Mouse (Mus musculus) R1 (cell line): ENCODE data around the gene Crcp.
A peak's percentile ranks its signal among the peaks of the same experiment; 100 is the strongest.

ENCODE experiments used
- DNase-seq: peaks from one replicate; pipeline ENCODE4 v3.0.0-alpha.2; 2018; ENCODE audit warnings: low read depth, low spot score

Gene Crcp

DNA sequence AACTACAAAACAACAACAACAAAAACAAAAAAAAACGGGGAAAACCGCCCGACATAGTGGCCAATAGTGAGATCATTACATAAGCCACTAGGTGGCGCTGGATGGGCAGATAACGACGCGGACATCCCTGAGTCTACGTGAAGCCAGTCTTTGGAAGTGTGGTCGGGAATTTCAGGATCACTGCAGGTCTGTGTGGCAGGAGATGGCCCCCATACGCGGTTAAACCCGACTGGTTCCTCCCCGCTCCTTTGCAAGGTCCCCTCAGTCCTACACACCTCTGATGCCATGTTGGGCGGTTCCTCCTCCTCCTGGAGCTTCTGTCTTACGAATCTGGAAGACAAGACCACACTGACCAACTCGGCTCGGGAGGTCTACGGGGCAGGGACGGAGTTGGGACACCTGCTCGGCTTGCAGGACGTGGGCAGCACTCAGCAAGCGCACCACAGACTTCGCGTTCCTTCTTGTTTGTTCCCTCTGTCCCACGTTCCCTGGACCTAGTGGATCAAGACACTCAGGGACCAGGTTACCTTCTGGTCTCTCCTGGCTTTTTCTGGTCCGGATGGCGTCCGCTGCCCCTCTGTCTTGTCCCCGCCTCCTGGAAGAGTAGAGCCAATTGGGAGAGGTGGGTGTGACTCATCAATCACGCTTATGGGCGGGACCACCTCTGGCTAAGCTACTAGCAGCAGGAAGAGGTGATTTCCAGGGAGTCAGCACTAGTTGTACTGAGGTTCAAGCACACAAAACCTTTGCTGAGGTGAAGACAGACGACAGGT lies 5.1 kb upstream of the Crcp start:
- DNase-seq: peak; percentile 98

DNA sequence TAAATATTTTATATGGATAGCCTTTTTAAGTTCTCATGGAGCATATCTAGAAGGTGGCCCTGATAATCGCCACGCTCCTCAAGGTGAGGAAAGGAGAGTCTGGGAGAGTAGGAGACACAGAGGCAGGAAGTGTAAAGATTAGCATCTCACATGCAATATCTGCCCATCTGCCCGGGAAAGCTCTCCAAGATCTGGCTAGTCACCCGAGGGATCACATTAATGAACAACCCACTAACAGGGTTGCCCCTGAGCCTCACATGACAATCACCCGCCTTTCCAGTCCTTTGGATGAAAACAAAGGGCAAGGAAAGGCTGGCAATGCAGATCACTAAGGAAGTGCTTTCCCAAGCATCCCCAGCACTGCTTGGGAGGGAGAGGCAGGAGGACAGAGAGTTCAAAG lies 2.0 kb upstream of the Crcp start:
- DNase-seq: no peak

- no peak for DNase-seq
Measured at GRCm38 (mm10) chr5:130027696-130028095, 1.4 kb upstream of the Crcp start.

DNA sequence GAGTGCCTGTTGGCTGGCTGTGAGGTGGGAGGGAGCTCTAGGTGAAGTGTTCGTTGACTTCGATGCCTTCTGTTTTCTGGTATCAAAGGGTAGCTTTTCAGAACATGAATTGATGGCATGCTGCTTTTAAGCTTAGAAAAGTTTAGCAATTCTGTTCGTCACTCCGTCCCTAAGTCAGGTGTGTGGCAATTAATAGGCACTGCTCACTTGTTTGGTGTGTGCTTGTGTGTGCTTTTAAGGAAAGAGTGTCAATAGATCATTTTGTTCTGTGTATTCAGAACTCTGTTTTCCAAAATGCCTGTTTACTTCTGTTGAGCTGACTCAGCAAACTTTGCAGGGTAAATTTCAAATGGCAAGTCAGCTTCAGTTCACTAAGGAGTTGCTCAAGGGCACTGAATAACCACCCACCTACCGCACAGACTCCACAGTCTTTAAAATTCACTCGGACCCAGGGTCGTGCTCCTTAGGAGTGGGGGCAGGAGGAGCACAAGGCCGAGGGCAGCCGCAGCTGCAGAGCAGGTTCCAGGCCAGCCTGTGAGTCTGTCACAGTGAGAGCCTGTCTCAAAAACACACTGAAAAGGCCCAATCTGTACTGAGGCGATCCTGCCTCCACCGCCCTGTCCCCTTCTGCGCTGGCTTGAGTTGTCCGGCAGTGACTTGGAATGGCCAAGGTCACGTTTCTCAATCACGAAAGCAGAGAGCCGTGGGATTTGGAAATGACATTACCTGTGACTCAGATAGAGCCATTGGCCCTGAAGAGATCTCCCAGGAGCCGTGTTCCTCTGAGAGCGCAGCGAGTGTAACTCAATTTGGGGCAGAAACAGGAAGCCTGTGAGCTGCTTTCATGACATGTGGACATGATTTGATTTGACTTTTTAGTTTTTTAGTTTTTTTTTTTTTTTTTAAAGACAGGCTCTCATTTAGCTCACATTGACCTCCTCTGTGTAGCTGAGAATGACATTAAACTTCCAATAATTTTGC lies 2.6 kb downstream of the Crcp start:
- DNase-seq: no peak

- DNase-seq: no peak
Measured at GRCm38 (mm10) chr5:130033869-130034268, 4.8 kb downstream of the Crcp start.

- DNase-seq: peak; percentile 74
Measured at GRCm38 (mm10) chr5:130036300-130036699, 7.2 kb downstream of the Crcp start.

GRCm38 (mm10) chr5:130037752-130038455 lies 8.8 kb downstream of the Crcp start:
- DNase-seq: peak; percentile 88

DNA sequence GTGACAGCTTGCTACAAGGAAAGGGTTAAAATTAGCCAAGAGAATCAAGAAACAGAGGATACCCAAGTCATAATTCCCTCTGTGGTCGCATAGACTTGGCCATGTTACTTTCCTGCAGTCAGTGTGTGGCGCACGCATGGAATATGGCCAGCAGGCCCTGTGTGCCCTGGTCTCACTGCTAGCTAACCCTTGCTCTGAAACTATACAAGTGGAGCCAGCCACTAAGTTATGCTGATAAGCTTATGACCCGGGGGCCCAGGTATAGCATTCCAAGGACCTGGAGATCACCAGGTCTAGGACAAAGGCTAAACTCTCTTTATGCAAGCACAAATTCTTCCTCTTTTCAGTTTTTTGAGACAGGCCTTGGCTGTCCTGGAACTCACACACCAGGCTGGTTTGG lies 11.7 kb downstream of the Crcp start:
- DNase-seq: no peak

GRCm38 (mm10) chr5:130041262-130041661 lies 12.2 kb downstream of the Crcp start:
- no peak for DNase-seq

- no peak for DNase-seq
Measured at GRCm38 (mm10) chr5:130043741-130044140, 14.7 kb downstream of the Crcp start.

GRCm38 (mm10) chr5:130044201-130044695 lies 15.2 kb downstream of the Crcp start:
- peak; percentile 54 for DNase-seq

DNA sequence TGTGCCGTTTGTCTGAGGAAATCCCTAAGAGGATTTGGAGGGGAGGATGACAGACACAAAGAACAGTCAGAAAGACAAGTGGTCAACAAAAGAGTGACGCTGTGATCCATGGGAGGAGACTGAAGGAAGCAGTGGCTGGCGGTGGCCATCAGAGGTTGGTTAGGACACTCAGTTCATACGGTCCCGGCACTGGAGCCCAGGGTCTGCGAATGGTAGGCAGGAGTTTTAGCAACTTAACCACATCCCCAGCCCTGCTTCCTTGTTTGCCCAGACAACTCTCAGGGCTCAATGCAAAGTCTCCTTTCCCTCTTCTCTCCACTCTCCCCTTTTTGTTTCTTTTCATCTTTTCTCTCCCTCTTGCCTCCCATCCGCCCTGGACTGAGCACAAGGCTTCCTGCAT lies 17.0 kb downstream of the Crcp start:
- DNase-seq: no peak

GRCm38 (mm10) chr5:130046589-130046988 lies 17.5 kb downstream of the Crcp start:
- DNase-seq: no peak

GRCm38 (mm10) chr5:130047013-130047412 lies 17.9 kb downstream of the Crcp start:
- peak; percentile 75 for DNase-seq

- no peak for DNase-seq
Measured at GRCm38 (mm10) chr5:130048786-130049520, 19.9 kb downstream of the Crcp start.

GRCm38 (mm10) chr5:130050416-130050815 lies 21.3 kb downstream of the Crcp start:
- no peak for DNase-seq

DNA sequence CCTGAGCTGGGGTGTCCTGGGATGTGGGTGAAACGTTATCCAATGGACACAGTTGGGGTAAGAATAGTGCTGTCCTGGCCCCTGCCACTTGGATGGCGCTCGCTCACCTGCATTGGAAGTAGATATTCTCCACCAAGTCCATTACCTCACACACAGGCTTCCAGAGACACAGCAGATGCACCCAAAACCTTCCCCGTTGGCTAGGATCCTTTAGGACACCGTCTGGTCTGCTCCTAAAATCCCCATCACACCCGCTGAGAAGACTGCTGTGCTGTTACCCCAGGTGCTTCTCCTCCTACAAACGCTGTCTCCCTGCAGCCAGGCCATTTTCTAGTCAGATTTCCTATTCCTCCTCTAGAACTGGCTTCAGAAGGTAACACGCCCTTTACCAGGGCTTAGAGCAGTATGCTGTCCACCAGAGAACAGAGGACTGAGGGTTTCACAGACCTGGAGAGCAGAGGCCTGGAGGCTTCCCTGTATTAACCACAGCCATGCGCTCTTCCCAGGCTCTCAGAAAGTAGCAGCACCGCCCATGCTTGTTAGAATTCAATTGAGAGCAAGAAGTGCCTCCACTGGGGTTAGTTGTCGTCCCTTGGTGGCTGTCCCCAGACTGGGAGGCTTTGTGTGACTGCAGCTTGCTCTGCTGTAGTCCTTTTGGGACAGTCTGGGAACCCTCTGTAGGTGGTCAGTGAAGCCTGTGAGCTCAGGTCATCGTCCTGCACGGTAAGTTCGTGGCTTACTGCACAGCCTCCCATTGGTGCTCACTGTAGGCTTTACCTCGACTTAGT lies 22.2 kb downstream of the Crcp start:
- DNase-seq: no peak

GRCm38 (mm10) chr5:130052510-130052909 lies 23.4 kb downstream of the Crcp start:
- DNase-seq: no peak

GRCm38 (mm10) chr5:130052955-130053354 lies 23.9 kb downstream of the Crcp start:
- DNase-seq: no peak

DNA sequence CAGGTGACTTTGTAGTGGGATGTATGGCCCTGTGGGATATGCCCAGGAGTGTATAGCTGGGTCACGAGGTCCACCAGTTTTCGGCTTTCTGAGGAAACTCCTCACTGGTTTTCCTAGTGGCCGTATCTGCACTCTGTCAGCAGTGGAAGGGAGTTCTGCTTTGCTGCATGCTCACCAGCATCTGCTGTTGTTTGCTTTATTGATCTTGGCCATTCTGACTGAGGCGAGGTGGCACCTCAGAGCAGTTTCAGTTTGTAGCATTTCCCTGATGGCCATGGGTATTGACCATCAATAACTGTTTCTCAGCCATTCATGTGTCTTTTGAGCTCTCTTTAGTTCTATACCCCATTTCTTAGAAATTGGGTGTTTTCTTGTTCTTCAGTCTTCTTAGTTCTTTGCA lies 26.6 kb downstream of the Crcp start:
- no peak for DNase-seq
